Comparison of ENCODE assay signal across 20 mouse cellular contexts in the genomic region with DNA sequence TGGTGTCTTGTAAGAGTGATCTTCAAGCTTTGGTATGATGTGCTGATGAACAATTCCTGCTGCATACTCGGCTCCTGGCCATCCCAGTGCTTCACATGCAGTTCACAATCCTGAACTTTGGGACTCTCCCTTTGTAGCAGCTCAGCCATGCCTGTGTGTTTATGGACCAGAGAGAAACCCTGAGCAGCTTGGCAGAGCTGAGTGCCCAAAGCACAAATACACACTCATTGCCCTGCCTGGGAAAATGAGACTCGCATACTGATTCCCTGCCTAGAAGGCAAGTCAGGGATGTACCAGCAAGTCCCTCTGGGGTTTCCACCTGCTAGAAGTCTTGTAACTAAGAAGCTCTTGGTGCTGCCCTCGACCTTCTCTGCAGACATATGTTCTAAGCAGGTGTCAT. TPM values are rescaled to one million over a fixed set of nuclear protein-coding genes. Genes with fewer than 3 reads are reported as not detected.
DNase-seq lines count a peak whose midpoint lies in the region; ATAC-seq and TF ChIP-seq lines count a peak whose summit lies in the region.
"Had no signal": no experiment of that assay in that cellular context is flagged by ENCODE, and none has a peak within 500 bp of the region (broad histone marks: within the 10 kb centered on the region; RNA-seq: fewer than 3 reads in every experiment).

No protein-coding gene starts in this region.

- 93% methylated on average over 3 of the region's 3 CpGs for WGBS in forebrain, embryonic 10.5 days
- WGBS in forebrain, embryonic 15.5 days, result 70% methylated on average over 3 of the region's 3 CpGs
- WGBS in hindbrain, embryonic 10.5 days, result 73% methylated on average over 3 of the region's 3 CpGs
- WGBS in hindbrain, embryonic 12.5 days, result 82% methylated on average over 3 of the region's 3 CpGs
- 56% methylated on average over 3 of the region's 3 CpGs for WGBS in kidney, adult 2 months

- no peaks in the 10 kb centered on the region for H3K9me3 ChIP-seq in forebrain, embryonic 10.5 days
- H3K9me3 ChIP-seq in forebrain, embryonic 15.5 days, result no peaks in the 10 kb centered on the region
- no peaks in the 10 kb centered on the region for H3K9me3 ChIP-seq in hindbrain, embryonic 10.5 days
- no peaks in the 10 kb centered on the region for H3K9me3 ChIP-seq in hindbrain, embryonic 12.5 days (replicated peaks)
- H3K9me3 ChIP-seq: embryonic facial prominence, embryonic 10.5 days; heart, embryonic 10.5 days had no signal

- TF ChIP-seq POLR2A in kidney, adult 2 months (IDR thresholded peaks at IDR 0.05; ENCODE audit: low read depth, low read length), result no peak
- no peak for TF ChIP-seq POLR2A in brain, embryonic 14.5 days (IDR thresholded peaks at IDR 0.05; ENCODE audit: borderline replicate concordance, extremely low read depth, insufficient read depth, insufficient read length, poor library complexity, severe bottlenecking)

- no peak for TF ChIP-seq CTCF in kidney, adult 2 months (conservative IDR thresholded peaks at IDR 0.05; ENCODE audit: insufficient read depth, insufficient read length, low read depth, low read length)
- TF ChIP-seq CTCF in brain, embryonic 14.5 days (IDR thresholded peaks at IDR 0.05; ENCODE audit: borderline replicate concordance, extremely low read depth, insufficient read depth, insufficient read length), result no peak

- no peak overlapping the region for H3K4me2 ChIP-seq in forebrain, embryonic 15.5 days (replicated peaks)
- H3K4me2 ChIP-seq in hindbrain, embryonic 12.5 days (replicated peaks), result no peak overlapping the region

- H3K4me3 ChIP-seq in forebrain, embryonic 10.5 days, result no peak overlapping the region
- no peak overlapping the region for H3K4me3 ChIP-seq in forebrain, embryonic 15.5 days
- H3K4me3 ChIP-seq in hindbrain, embryonic 10.5 days, result no peak overlapping the region
- no peak overlapping the region for H3K4me3 ChIP-seq in hindbrain, embryonic 12.5 days
- no peak overlapping the region for H3K4me3 ChIP-seq in kidney, adult 2 months (ENCODE audit: insufficient read depth, low read depth, low read length)
- H3K4me3 ChIP-seq: embryonic facial prominence, embryonic 10.5 days; heart, embryonic 10.5 days had no signal

- no peak for DNase-seq in forebrain, embryonic 10.5 days (ENCODE audit: extremely low spot score, low spot score)
- DNase-seq in hindbrain, embryonic 10.5 days (ENCODE audit: low spot score), result no peak
- peak; percentile 18 for DNase-seq in kidney, adult 2 months
- DNase-seq in kidney, postnatal 14 days, result no peak
- DNase-seq in brain, embryonic 14.5 days (ENCODE audit: low read depth), result peak; percentile 51
- no peak for DNase-seq in ovary, adult 18-20 months (ENCODE audit: low spot score)
- DNase-seq: adrenal gland, postnatal 10 days; cerebellum, adult 11-12 months; cerebellum, adult 9-11 months; gastrocnemius, postnatal 36 days; heart, adult 11 months; heart, postnatal 10 days; heart, postnatal 4 days; kidney, adult 9 months had no signal

- H3K9ac ChIP-seq in forebrain, embryonic 15.5 days (replicated peaks), result no peak overlapping the region
- no peak overlapping the region for H3K9ac ChIP-seq in hindbrain, embryonic 12.5 days

- peaks cover 14% of the 10 kb centered on the region; the same call in 1 of the 2 replicates for H3K27me3 ChIP-seq in forebrain, embryonic 10.5 days (ENCODE audit: poor library complexity, severe bottlenecking)
- no peaks in the 10 kb centered on the region for H3K27me3 ChIP-seq in forebrain, embryonic 15.5 days
- peaks cover 15% of the 10 kb centered on the region for H3K27me3 ChIP-seq in hindbrain, embryonic 10.5 days (ENCODE audit: insufficient read depth, poor library complexity, severe bottlenecking)
- 0 out of 2 replicates have a peak, but pooled peaks cover 3% of the 10 kb centered on the region for H3K27me3 ChIP-seq in hindbrain, embryonic 12.5 days
- no peaks in the 10 kb centered on the region for H3K27me3 ChIP-seq in kidney, adult 2 months (replicated peaks; ENCODE audit: control insufficient read depth, insufficient read depth, low read length)

- peaks cover 13% of the 10 kb centered on the region for H3K36me3 ChIP-seq in forebrain, embryonic 10.5 days (replicated peaks)
- no peaks in the 10 kb centered on the region for H3K36me3 ChIP-seq in forebrain, embryonic 15.5 days
- H3K36me3 ChIP-seq in hindbrain, embryonic 10.5 days, result peaks cover 17% of the 10 kb centered on the region
- no peaks in the 10 kb centered on the region for H3K36me3 ChIP-seq in hindbrain, embryonic 12.5 days
- peaks cover 2% of the 10 kb centered on the region for H3K36me3 ChIP-seq in kidney, adult 2 months (ENCODE audit: control insufficient read depth, insufficient read depth, low read length)

- peak overlapping the region; percentile 93; the same call in 1 of the 2 replicates for H3K27ac ChIP-seq in forebrain, embryonic 10.5 days
- H3K27ac ChIP-seq in forebrain, embryonic 15.5 days (replicated peaks), result no peak overlapping the region
- peak overlapping the region; percentile 59 for H3K27ac ChIP-seq in hindbrain, embryonic 10.5 days
- H3K27ac ChIP-seq in hindbrain, embryonic 12.5 days, result no peak overlapping the region
- H3K27ac ChIP-seq in kidney, adult 2 months (ENCODE audit: insufficient read depth, low read depth, low read length), result no peak overlapping the region
- H3K27ac ChIP-seq: embryonic facial prominence, embryonic 10.5 days; heart, embryonic 10.5 days had no signal

- no peak for ATAC-seq in forebrain, embryonic 15.5 days (replicated peaks)
- ATAC-seq in hindbrain, embryonic 12.5 days (ENCODE audit: low FRiP score), result no peak
- ATAC-seq: inflammation-experienced regulatory T-cells, adult 6 months; intestine, postnatal 0 days had no signal

- H3K4me1 ChIP-seq in forebrain, embryonic 10.5 days, result peaks cover 56% of the 10 kb centered on the region
- H3K4me1 ChIP-seq in forebrain, embryonic 15.5 days, result peaks cover 20% of the 10 kb centered on the region
- H3K4me1 ChIP-seq in hindbrain, embryonic 10.5 days (replicated peaks), result peaks cover 53% of the 10 kb centered on the region
- peaks cover 26% of the 10 kb centered on the region for H3K4me1 ChIP-seq in hindbrain, embryonic 12.5 days
- H3K4me1 ChIP-seq in kidney, adult 2 months (ENCODE audit: control insufficient read depth, insufficient read depth, low read length), result peaks cover 6% of the 10 kb centered on the region; the same call in 1 of the 2 replicates

RNA-seq across cellular contexts. Expression of a gene that starts 3.9 kb away (rescaled TPM):
- 26.3 and 32.5 TPM in 2 replicates for polyA plus RNA-seq in forebrain, embryonic 10.5 days (2016; fragmentation: Nextera tagmentation; extraction: Ambion mirVana)
- 134 and 139 TPM in 2 replicates for polyA plus RNA-seq in forebrain, embryonic 15.5 days (2015; fragmentation: Nextera tagmentation; extraction: Ambion mirVana)
- 31.5 and 46.4 TPM in 2 replicates for polyA plus RNA-seq in hindbrain, embryonic 10.5 days (2016; fragmentation: Nextera tagmentation; extraction: Ambion mirVana)
- 98.3 TPM in 2 replicates for polyA plus RNA-seq in hindbrain, embryonic 12.5 days (2016; fragmentation: Nextera tagmentation; extraction: Ambion mirVana)
- polyA plus RNA-seq in kidney, adult 2 months (2012; rRNA removed), result 15.1 and 16.6 TPM in 2 replicates
- 114 and 189 TPM in 2 replicates for polyA plus RNA-seq in brain, embryonic 14.5 days (2012; rRNA removed)

Comparison
In these comparisons a context has a peak if more than half of its experiments do, and no peak if none do; other contexts are left out.
1. DNase-seq: peak in kidney, adult 2 months (single experiment) and brain, embryonic 14.5 days (single experiment); none in forebrain, embryonic 10.5 days (single experiment), hindbrain, embryonic 10.5 days (single experiment), kidney, postnatal 14 days (single experiment) and ovary, adult 18-20 months (single experiment).
2. H3K27ac ChIP-seq: peak in forebrain, embryonic 10.5 days (single experiment) and hindbrain, embryonic 10.5 days (single experiment); none in forebrain, embryonic 15.5 days (single experiment), hindbrain, embryonic 12.5 days (single experiment) and kidney, adult 2 months (single experiment).